Mouse (Mus musculus) embryonic facial prominence, embryonic 14.5 days (tissue): ENCODE data around the gene Ifnab. TPM values are rescaled to one million over a fixed set of nuclear protein-coding genes. Genes with fewer than 3 reads are reported as not detected.

Experiments used
- ATAC-seq: fragments of 200-750 bp; cut with Nextera tagmentation; 2 replicates; pipeline ENCODE4 v1.8.0; 2017; ENCODE audit warnings: low read depth, moderate number of reproducible peaks, moderate TSS enrichment
- DNase-seq: peaks from one replicate; pipeline ENCODE4 v3.0.0-alpha.2; 2015; ENCODE audit warnings: low spot score
- H3K27ac ChIP-seq: fragments of 300-500 bp; sonication (generic); replicated peaks from 2 replicates; pipeline ENCODE4 v1.5.1; 2014; ENCODE audit warnings: low read depth, mild to moderate bottlenecking, low read length, moderate library complexity
- H3K27me3 ChIP-seq: fragments of 300-500 bp; sonication (generic); replicated peaks from 2 replicates; pipeline ENCODE4 v1.6.1; 2014; ENCODE audit warnings: low read length; ENCODE audit not compliant: control insufficient read depth, insufficient read depth
- H3K36me3 ChIP-seq: fragments of 300-500 bp; sonication (generic); 2 replicates; pipeline ENCODE4 v1.6.1; 2014; ENCODE audit warnings: low read length, mixed read lengths; ENCODE audit not compliant: control insufficient read depth, insufficient read depth
- H3K4me1 ChIP-seq: fragments of 300-500 bp; sonication (generic); 2 replicates; pipeline ENCODE4 v1.6.1; 2014; ENCODE audit warnings: antibody characterized with exemption, low read length; ENCODE audit not compliant: control insufficient read depth, insufficient read depth
- H3K4me2 ChIP-seq: fragments of 300-500 bp; sonication (generic); 2 replicates; pipeline ENCODE4 v1.6.1; 2014; ENCODE audit warnings: low read depth, mild to moderate bottlenecking, low read length, moderate library complexity, mixed read lengths
- H3K4me3 ChIP-seq: fragments of 300-500 bp; sonication (generic); 2 replicates; pipeline ENCODE4 v1.5.1; 2014; ENCODE audit warnings: low read depth, mild to moderate bottlenecking, low read length
- H3K9ac ChIP-seq: fragments of 300-500 bp; sonication (generic); 2 replicates; pipeline ENCODE4 v1.6.1; 2014; ENCODE audit warnings: low read depth, mild to moderate bottlenecking, low read length, moderate library complexity, mixed read lengths
- H3K9me3 ChIP-seq: fragments of 300-500 bp; sonication (generic); 2 replicates; pipeline ENCODE4 v1.6.1; 2016; ENCODE audit warnings: low read length; ENCODE audit not compliant: control insufficient read depth
- WGBS: fragments of 180-500 bp; shearing (Covaris S2); extraction: QIAGEN DNeasy Blood & Tissue Kit; methylation state at CpG from one replicate; pipeline ENCODE4 v1.1.7; 2014; 5-methylcytosine and 5-hydroxymethylcytosine counted together
- polyA plus RNA-seq: library from polyadenylated mRNA; unstranded; fragments of >200 nt; fragmentation: Nextera tagmentation; extraction: Ambion mirVana; gene quantifications from 2 replicates; pipeline ENCODE4 v1.2.1, GENCODE M21; 2014

Ifnab gene
- polyA plus RNA-seq, 1 experiment from 2014 or later: not detected

DNA sequence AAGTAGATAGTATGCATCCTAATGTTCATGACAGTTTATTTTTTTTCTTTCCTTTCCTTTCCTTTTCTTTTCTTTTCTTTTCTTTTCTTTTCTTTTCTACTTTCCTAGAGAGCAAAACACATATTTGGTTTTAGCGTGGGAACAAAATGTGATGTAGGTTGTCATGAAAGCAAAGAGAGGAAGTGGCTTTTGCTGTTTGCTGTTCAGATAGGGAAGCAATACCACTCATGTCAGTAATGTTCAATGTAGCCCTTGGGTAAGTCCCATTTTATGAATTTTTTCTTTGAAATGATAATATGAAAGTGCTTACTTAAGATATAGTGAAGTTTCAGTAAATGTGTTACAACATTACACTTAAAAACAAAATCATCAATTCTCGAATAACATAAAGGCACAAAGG is 2.2 kb upstream of the Ifnab start:
- no peak overlapping the region for H3K4me3 ChIP-seq
- H3K27ac ChIP-seq: no peak overlapping the region
- H3K9me3 ChIP-seq: no peaks in the 10 kb centered on the region
- H3K27me3 ChIP-seq: no peaks in the 10 kb centered on the region
- H3K4me1 ChIP-seq: no peaks in the 10 kb centered on the region
- ATAC-seq: no peak
- H3K9ac ChIP-seq: no peak overlapping the region
- DNase-seq: no peak
- no peak overlapping the region for H3K4me2 ChIP-seq
- 89% methylated on average over 2 of the region's 2 CpGs for WGBS
- no peaks in the 10 kb centered on the region for H3K36me3 ChIP-seq

DNA sequence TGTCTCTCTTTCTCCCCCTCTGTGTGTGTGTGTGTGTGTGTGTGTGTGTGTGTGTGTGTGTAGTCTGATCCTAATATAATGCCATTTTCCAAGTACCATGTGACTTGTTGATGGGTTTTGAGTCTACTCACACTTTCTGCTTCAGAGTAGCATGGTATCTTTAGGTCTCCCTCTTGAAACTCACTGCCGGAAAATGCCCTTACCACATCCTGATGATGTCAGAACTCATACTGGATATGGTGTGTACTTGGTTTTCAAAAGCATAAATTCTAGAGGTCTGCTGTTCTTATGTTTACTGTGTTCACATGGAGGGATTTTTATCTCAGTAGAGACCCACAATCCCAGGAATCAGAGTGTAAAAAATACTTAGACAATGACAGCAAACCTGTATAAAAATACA is 1.4 kb upstream of the Ifnab start:
- no peak overlapping the region for H3K4me3 ChIP-seq
- no peaks in the 10 kb centered on the region for H3K9me3 ChIP-seq
- H3K4me1 ChIP-seq: no peaks in the 10 kb centered on the region
- no peak overlapping the region for H3K27ac ChIP-seq
- no peaks in the 10 kb centered on the region for H3K27me3 ChIP-seq
- H3K4me2 ChIP-seq: no peak overlapping the region
- no peak overlapping the region for H3K9ac ChIP-seq
- H3K36me3 ChIP-seq: no peaks in the 10 kb centered on the region
- DNase-seq (no peak), ATAC-seq (no peak)
- WGBS: 78% methylated on average over 1 of the region's 1 CpGs

DNA sequence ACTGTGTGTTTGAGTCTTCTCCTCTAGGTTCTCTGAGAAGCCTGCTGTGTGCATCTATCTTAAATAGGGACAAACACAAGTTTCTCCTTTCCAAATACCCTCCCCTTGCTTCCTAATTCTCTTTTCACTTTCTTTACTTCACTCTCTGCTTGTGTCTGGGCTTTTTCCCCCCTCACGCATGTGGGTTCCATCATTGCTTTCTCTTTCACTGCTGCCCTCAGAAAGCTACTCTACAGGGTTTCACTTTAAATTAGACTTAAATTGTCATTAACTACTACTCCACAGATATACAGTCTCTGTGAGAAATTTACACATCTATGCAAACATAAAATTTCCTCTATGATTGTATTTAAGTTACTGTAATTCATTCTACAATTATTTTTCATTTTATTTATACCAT is 7.3 kb downstream of the Ifnab start, which contains the start of gene Ifna2:
Gene Ifna2 (minus strand): TSS at position 101 of the 400 bp plus-strand sequence.
- DNase-seq (no peak), ATAC-seq (no peak)
- no peaks in the 10 kb centered on the region for H3K9me3 ChIP-seq
- H3K27me3 ChIP-seq: no peaks in the 10 kb centered on the region
- H3K4me2 ChIP-seq: no peak within 1 kb of the TSS
- WGBS: 82% methylated on average over 1 of the region's 1 CpGs
- H3K9ac ChIP-seq: no peak within 1 kb of the TSS
- H3K4me3 ChIP-seq: no peak within 1 kb of the TSS
- no peak within 1 kb of the TSS for H3K27ac ChIP-seq
- H3K36me3 ChIP-seq: no peaks in the 10 kb centered on the region
- no peaks in the 10 kb centered on the region for H3K4me1 ChIP-seq

DNA sequence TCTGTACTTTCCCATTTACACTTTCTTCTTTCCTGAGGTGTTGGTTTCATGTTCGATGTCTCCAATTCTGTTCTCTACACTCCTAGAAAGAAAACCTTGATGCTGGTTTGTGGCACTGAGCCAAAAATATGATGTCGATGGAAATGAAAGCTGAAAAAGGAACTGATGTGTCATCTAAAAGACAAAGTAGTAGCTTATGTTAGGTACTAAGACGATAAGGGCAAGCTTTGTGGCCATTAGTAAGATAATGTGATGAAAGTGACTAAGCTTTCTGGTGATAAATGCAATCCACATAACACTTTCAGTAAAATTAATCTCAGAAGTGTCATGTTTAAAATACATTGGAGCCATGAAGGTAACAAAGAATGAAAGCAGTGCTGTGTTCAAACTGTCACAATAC is 9.8 kb downstream of the Ifnab start:
- Histone ChIP-seq H3K9ac (no peak overlapping the region), H3K9me3 (no peaks in the 10 kb centered on the region), H3K36me3 (no peaks in the 10 kb centered on the region), H3K27me3 (no peaks in the 10 kb centered on the region), H3K27ac (no peak overlapping the region), H3K4me2 (no peak overlapping the region), H3K4me1 (no peaks in the 10 kb centered on the region), H3K4me3 (no peak overlapping the region)
- DNase-seq (no peak), ATAC-seq (no peak)
- WGBS: 60% methylated on average over 3 of the region's 3 CpGs

DNA sequence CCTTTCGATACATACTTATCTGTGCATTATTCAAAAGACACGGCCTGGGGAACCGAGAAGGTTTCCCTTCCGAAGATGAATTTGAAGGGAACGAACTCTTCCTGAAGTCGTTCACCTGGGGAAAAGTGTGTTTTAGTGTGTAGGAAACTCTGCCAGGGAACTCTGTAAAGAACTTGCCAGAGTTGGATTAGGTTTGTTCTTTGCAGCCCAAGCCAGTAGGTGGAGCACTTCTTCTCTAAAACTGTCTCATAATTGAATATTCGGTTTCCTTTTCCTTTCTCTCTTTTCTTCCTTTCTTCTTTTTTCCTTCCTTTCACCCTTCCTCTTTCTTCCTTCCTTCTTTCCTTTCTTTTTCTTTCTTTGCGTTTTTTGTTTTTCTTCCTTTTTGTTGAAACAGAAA is 10.8 kb downstream of the Ifnab start:
- DNase-seq (peak; percentile 38), ATAC-seq (no peak)
- no peak overlapping the region for H3K27ac ChIP-seq
- H3K36me3 ChIP-seq: no peaks in the 10 kb centered on the region
- no peak overlapping the region for H3K4me2 ChIP-seq
- H3K4me3 ChIP-seq: no peak overlapping the region
- no peaks in the 10 kb centered on the region for H3K27me3 ChIP-seq
- no peaks in the 10 kb centered on the region for H3K4me1 ChIP-seq
- no peak overlapping the region for H3K9ac ChIP-seq
- H3K9me3 ChIP-seq: no peaks in the 10 kb centered on the region
- 46% methylated on average over 8 of the region's 8 CpGs for WGBS

DNA sequence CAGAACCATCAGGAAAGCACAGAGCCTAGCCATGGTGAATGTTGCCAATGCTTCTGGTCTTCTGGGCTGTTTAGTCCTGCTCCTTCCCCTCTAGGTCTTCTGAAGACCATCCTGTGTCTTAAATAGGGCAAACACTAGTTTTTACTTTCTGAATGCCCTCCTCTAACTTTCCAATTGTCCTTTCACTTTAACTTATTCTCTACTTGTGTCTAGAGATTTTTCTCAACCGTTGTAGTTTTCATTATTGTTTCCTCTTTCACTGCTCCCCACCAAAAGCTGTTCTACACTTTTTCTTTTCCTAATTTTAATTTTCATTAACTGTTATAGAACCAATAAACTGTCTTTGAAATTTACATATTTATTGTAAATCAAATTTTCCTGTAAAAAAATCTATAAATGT is 14.3 kb downstream of the Ifnab start, which contains the start of gene Ifna16:
Gene Ifna16 (minus strand): TSS at position 101 of the 400 bp plus-strand sequence.
- H3K27me3 ChIP-seq: no peaks in the 10 kb centered on the region
- H3K4me1 ChIP-seq: no peaks in the 10 kb centered on the region
- ATAC-seq (no peak), DNase-seq (no peak)
- no peaks in the 10 kb centered on the region for H3K9me3 ChIP-seq
- no peaks in the 10 kb centered on the region for H3K36me3 ChIP-seq
- no peak within 1 kb of the TSS for H3K4me2 ChIP-seq
- H3K27ac ChIP-seq: no peak within 1 kb of the TSS
- no peak within 1 kb of the TSS for H3K4me3 ChIP-seq
- no peak within 1 kb of the TSS for H3K9ac ChIP-seq
- 76% methylated on average over 1 of the region's 1 CpGs for WGBS

DNA sequence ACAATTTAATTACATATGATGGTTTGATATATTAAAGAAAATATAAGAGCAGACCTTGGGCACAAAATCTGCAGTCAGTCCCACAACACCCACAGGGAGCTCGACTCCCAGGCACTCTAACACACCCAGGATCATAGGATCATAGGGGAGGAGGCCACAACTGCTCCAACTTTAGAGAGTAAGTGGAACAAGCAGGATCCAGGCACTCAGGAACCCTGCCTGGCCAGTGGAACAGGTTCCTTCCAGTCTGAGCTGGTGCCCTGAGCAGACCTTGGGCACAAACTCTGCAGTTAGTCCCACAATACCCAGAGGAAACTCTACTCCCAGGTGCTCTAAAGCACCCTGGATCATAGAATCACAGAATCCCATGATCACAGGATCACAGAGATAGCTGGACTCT is 35.7 kb downstream of the Ifnab start:
- ATAC-seq (no peak), DNase-seq (no peak)
- no peak overlapping the region for H3K9ac ChIP-seq
- no peaks in the 10 kb centered on the region for H3K9me3 ChIP-seq
- no peaks in the 10 kb centered on the region for H3K27me3 ChIP-seq
- no peaks in the 10 kb centered on the region for H3K36me3 ChIP-seq
- H3K4me3 ChIP-seq: no peak overlapping the region
- H3K27ac ChIP-seq: no peak overlapping the region
- no peak overlapping the region for H3K4me2 ChIP-seq
- no peaks in the 10 kb centered on the region for H3K4me1 ChIP-seq
- WGBS: 26% methylated on average over 1 of the region's 1 CpGs

DNA sequence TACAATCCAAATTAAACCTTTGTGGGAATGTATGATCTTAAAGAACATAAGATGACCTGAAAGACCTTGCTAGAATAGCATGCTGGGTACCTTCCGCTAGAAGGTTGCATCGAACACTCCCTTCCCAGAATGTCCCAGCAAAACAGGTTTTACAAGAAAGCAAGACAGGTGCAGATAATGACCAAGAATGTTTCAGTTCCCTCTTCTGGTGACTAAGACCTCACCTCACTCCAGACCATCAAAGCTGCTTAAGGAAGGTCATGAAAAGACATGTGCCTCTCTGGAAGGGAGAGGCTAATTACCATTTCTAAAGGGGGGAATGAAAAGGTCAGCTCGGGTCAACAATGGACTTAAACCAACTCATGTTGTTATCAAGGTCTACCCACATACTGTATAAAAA is 37.5 kb downstream of the Ifnab start:
- no peaks in the 10 kb centered on the region for H3K27me3 ChIP-seq
- 71% methylated on average over 3 of the region's 3 CpGs for WGBS

DNA sequence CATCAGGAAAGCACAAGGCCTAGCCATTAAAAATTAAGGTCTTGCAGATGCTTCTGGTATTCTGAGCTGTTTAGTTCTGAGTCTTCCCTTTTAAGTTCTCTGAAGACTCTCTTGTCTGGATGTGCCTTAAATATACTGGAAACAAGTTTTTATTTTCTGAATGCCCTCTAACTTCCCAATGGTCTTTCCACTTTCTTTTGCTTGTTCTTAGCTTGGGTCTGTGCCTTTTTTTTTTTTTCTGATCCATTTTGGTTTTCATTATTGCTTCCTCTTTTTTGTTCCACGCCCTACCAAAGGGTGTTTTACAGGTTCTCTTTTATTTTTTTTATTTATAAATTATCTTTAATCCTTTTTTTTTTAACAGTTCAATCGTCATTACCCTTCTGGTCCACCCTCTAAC is 46.8 kb downstream of the Ifnab start, which contains the start of gene Ifna13:
Gene Ifna13 (minus strand): TSS at position 101 of the 400 bp plus-strand sequence.
- Histone ChIP-seq H3K9ac (no peak within 1 kb of the TSS), H3K36me3 (no peaks in the 10 kb centered on the region), H3K9me3 (no peaks in the 10 kb centered on the region), H3K4me2 (no peak within 1 kb of the TSS), H3K27me3 (no peaks in the 10 kb centered on the region), H3K4me3 (no peak within 1 kb of the TSS), H3K27ac (no peak within 1 kb of the TSS), H3K4me1 (no peaks in the 10 kb centered on the region)
- no peak for DNase-seq
- ATAC-seq: no peak
- 55% methylated on average over 2 of the region's 2 CpGs for WGBS

More for the DNA sequence above, 37.5 kb downstream of the Ifnab start:
- Histone ChIP-seq H3K27ac (no peak overlapping the region), H3K36me3 (no peaks in the 10 kb centered on the region), H3K9me3 (no peaks in the 10 kb centered on the region), H3K4me1 (no peaks in the 10 kb centered on the region), H3K4me3 (no peak overlapping the region), H3K9ac (no peak overlapping the region), H3K4me2 (no peak overlapping the region)
- ATAC-seq (no peak), DNase-seq (no peak)
